Mouse (Mus musculus): ENCODE results near the gene Vps4a. TPM values are rescaled to one million over a fixed set of nuclear protein-coding genes. Genes with fewer than 3 reads are reported as not detected.
"Not testable (repeated sequence)": the region's sequence is repeated elsewhere in the genome, so short reads cannot be mapped to it uniquely, and the experiment has no call there.

Gene Vps4a
- 100 to 1,000 TPM in 3 of 4 experiments, 10 to 100 TPM in 1; 98.3 to 108 (median 103) TPM for total RNA-seq (2022)

GRCm38 (mm10) chr8:107030650-107031576 lies at the start of gene Vps4a:
TSS of gene Vps4a (plus strand) at chr8:107031222.
- DNase-seq = peak; percentile 95

GRCm38 (mm10) chr8:106985404-106985821 lies 45.6 kb upstream of the Vps4a start:
- DNase-seq = no peak

GRCm38 (mm10) chr8:106985951-106986350 lies 45.1 kb upstream of the Vps4a start:
- no peak for DNase-seq

GRCm38 (mm10) chr8:106987557-106987956 lies 43.5 kb upstream of the Vps4a start:
- DNase-seq = no peak

GRCm38 (mm10) chr8:106991393-106991792 lies 39.6 kb upstream of the Vps4a start:
- DNase-seq = no peak

GRCm38 (mm10) chr8:106996339-106996738 lies 34.7 kb upstream of the Vps4a start:
- DNase-seq = not testable (repeated sequence)

DNA sequence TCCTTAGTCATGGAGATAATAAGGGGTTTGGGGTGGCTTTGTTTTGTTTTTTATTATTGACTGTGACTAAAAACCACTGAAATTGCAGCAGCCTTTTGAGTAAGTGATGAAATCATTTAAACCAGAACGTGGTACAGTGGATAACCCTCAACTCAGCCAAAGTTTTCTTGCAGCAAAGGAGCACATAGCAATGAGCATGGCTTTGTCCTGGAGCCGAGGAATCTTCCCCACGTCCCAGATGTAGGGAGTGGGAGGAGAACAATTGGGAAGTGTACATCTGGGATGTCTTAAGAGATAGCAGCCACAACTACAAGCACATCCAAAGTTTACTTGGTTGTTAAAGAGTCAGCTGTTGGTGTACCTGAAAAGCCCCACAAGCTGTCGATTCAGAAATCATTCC lies 33.6 kb upstream of the Vps4a start:
- no peak for DNase-seq

GRCm38 (mm10) chr8:106999068-106999467 lies 32.0 kb upstream of the Vps4a start:
- no peak for DNase-seq

DNA sequence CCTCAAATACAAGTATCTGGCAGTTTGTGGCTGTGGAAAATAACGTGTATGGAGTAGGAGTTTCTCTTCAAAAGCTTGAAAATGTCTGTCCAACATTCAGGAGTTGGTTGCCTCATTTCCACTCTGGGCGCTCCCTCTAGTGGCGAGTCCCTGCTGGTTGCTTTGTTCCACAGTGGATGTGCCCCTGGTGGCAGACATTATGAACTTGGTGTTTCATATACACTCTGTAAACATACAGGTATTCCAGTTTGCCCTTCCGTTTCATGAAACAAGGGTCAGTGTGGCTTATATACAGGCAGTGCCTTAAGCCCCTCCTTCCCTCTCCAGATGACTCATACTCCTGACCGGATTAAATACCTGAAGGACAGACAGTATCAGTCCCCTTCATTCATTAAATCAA lies 28.5 kb upstream of the Vps4a start:
- DNase-seq = peak; percentile 79

DNA sequence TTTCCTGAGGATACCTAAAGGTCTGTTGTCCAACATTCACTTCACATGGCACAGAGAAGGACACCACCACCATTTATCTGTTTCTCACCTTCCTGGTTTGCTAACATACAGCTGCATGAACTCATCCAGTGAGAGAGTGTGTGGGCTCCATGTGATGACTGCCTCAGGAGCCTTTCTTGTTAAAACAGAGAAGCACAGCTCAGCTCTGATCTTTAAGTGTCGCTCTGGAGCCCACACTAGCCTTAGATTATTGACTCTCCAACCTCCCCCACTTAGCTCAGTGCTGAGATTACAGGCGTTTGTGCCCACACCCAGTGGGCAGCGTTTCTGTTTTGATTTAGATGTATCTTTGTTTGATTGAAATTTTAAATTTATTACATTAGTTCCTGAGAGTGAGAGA lies 23.2 kb upstream of the Vps4a start:
- no peak for DNase-seq

DNA sequence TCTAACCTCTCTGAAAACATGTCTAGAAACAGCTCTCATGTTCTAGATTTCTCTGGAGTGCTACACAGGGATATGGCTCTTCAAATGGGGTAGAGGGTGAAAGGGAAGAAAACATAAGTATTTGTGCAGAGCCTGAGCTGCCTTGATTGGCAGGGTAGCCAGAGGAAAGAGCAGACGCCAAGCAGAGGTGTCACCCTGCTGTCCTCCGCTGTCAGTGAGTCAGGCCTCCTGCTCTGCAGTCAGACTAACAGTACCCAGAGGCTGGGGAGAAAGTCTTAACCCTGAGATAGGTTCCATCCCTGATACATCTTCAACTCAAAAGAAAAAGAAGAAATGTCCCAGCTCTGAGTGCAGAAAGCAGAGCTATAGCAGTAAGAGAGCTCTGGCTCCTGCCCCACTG lies 18.4 kb upstream of the Vps4a start:
- DNase-seq = no peak

- no peak for DNase-seq
These were observed 16.1 kb upstream of the Vps4a start for GRCm38 (mm10) chr8:107014915-107015314.

- DNase-seq = peak; percentile 82
These were observed 7.5 kb upstream of the Vps4a start for GRCm38 (mm10) chr8:107023479-107023878.

DNA sequence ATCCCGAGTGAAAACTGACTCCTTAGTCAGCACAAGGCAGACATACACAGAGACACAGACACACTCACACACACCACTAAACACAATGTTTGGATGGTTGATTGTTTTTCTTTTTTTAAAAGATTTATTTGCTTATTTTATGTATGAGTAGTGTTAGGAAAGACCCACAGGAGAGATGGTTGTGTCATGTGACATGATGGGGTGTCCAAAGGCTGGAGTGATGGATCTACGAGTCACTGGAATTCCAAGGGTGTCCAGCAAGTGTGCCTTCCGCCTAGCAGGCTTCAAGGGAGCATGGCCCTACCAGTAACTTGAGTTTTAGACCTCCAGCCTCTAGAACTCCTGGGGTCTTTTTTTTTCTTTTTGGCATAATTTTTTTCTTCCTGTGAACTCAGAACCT lies 1.7 kb upstream of the Vps4a start:
- no peak for DNase-seq

DNA sequence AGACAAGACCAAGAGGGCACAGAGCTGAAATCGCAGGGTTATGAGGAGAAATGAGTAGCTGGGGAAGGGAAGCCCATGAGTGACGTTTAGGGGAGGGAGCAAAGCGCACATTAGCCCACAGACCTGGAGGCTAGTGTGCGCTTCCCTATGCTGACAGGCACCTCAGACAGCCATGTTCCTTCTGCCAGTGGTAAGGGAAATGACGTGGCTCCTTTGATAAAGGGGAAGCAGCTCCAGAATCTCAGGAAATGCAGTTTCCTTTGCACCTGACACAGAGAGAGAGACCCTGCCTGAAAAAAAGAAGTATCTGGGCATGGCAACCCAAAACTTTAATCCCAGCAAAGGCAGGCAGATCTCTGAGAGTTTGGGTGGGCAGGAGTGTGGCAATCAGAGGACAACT lies 964 bp upstream of the Vps4a start:
- DNase-seq = no peak

DNA sequence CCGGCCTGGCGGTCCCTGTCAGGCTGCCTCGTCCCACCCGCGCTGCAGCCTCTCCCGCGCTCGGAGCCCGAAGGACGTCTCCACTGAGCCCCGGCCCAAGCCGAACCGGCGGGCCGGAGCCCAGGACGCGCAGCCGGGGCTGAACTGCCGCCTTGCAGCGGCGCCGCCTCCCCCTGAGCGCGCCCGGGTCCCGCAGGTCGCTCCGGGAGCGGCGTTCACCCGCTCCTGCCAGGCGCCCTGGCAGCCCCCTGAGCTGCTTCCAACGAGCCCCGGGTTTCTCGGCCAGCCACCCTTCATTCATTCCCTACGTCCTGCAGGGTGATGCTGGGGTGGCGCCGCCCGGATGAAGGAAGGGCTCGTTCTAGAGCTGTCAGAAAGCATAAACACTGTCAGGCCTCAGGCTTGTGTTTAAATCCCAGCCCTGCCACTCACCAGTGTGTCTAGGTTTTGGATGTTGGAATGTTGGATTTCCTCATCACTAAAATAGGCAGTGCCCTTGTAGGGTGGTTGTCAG lies 612 bp downstream of the Vps4a start:
- no peak for DNase-seq

- DNase-seq = not testable (repeated sequence)
These were observed 2.6 kb downstream of the Vps4a start for GRCm38 (mm10) chr8:107033609-107034008.

DNA sequence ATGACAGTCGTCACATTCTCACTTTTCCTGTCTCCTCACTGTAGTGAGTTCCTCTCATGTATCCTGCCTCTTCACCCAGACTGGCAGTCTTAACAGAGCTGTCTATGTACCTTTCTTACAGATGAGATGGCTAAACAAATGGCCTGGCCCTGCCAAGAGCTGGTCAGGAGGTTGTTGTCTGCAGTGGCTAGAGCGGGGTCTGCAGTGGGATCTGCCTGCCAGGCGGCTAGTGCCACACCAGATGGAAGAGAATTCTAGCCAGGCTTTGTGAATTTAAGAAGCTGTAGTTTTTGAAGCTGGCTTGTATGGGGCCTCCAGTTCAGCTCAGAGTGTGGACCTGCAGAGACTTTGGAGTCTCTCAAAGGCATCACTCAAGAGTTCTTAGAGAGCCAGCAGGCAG lies 4.6 kb downstream of the Vps4a start:
- DNase-seq = no peak

DNA sequence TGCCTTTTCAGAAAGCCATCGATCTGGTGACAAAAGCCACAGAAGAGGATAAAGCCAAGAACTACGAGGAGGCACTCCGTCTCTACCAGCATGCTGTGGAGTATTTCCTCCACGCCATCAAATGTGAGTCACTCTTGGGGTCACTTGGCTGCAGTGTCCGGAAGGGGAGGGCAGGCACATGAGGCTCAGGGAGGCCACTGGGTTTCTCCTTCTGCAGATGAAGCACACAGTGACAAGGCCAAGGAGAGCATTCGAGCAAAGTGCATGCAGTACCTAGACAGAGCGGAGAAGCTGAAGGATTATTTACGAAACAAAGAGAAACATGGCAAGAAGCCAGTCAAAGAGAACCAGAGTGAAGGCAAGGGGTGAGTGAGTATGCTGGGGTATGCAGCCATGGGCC lies 5.6 kb downstream of the Vps4a start:
- DNase-seq = no peak

DNA sequence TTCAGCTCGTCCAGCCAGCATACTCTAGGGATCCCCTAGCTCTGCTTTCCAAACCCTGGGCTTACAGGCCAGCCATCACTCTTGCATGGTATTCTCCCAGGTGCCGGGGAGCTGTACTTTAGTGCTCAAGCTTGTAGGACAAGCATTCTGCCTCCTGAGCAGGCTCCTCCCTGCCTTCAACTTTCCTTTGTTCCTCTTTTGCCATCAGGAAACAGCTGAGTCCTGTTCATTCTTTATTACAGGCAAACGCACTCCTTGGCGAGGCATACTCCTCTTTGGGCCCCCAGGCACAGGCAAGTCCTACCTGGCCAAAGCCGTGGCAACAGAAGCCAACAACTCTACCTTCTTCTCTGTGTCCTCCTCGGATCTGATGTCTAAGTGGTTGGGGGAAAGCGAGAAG lies 9.6 kb downstream of the Vps4a start:
- no peak for DNase-seq

DNA sequence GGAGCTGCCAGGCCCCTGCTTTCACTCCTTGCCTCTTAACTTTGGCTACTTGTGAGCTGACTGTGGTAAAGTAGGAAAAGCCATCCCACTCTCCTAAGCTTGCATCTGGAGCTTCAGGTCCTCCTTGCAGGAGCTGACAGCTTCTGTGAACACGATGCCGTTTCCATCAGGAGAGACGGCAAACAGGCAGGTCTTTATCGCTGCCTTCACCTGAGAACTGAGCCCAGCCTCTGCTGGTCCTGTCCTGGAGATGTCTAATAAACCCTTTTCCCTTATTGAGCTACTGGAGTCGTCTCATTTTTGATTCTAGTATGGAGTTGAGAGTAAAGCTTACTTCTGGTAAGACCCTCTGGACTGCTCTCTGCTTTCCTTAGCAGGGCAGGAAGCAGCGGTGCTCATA lies 14.5 kb downstream of the Vps4a start:
- no peak for DNase-seq

GRCm38 (mm10) chr8:107046976-107047375 lies 16.0 kb downstream of the Vps4a start:
- no peak for DNase-seq

DNA sequence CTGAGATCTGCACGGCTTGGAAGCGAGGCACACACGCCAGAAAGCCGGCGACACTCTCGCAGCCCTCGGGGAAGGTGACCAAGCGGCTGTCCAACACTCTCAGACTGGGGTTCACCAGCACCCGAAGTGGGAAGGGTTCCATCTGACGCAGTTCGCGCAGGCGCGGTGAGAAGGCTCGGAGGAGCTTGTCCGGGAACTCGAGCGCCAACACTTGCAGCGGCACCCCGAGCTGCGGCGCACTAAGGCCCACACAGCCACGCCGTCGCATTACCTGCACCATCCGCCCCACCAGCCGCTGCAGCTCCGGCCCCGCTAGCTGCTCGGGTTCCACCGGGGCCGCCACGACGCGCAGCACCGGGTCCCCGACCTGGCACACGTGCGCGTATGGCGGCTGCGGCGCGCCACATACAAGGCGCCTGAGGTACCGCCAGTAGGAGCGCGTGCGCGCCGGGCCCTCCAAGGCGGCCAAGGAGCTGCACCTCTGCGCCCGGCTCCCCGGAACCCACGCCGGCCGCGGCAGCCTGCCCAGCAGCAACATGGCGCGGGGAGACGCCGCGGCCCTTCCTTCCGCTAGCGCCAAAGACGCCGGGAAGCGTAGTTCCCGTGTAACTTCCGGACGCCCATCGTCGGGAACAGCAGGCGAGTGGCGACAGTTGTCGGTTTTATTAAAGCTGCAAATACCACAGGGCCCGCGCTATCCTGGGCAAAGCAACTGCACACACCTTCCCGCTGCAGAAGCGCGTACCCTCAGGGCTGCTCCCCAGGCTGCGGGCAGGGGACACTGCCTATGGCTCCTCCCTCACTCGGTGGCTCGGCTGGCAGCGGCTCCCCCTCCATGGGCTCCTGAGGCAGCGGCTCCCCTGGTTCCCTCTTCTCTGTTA lies 17.3 kb downstream of the Vps4a start, which contains the start of gene Pdf:
Gene Pdf (minus strand): TSS at position 554 of the 881 bp plus-strand sequence.
- DNase-seq = peak; percentile 82
